Mouse (Mus musculus) intestine, embryonic 16.5 days (tissue): ENCODE measurements around the gene Rab20. TPM values are rescaled to one million over a fixed set of nuclear protein-coding genes. Genes with fewer than 3 reads are reported as not detected.

ENCODE experiments used
- ATAC-seq: fragments of 200-750 bp; cut with Nextera tagmentation; 2 replicates; pipeline ENCODE4 v1.8.0; 2017; ENCODE audit warnings: moderate TSS enrichment, moderate library complexity
- H3K27ac ChIP-seq: fragments of 300-500 bp; sonication (generic); 2 replicates; pipeline ENCODE4 v1.5.1; 2014; ENCODE audit warnings: mild to moderate bottlenecking, low read length
- H3K27me3 ChIP-seq: fragments of 300-500 bp; sonication (generic); replicated peaks from 2 replicates; pipeline ENCODE4 v1.6.1; 2014; ENCODE audit warnings: low read length, control low read depth, mixed read lengths; ENCODE audit not compliant: control insufficient read depth, insufficient read depth
- H3K36me3 ChIP-seq: fragments of 300-500 bp; sonication (generic); 2 replicates; pipeline ENCODE4 v1.6.1; 2014; ENCODE audit warnings: low read length, control low read depth; ENCODE audit not compliant: control insufficient read depth, insufficient read depth
- H3K4me1 ChIP-seq: fragments of 300-500 bp; sonication (generic); 2 replicates; pipeline ENCODE4 v1.6.1; 2014; ENCODE audit warnings: low read length, control low read depth, mixed read lengths; ENCODE audit not compliant: control insufficient read depth, insufficient read depth
- H3K4me2 ChIP-seq: fragments of 300-500 bp; sonication (generic); 2 replicates; pipeline ENCODE4 v1.6.1; 2014; ENCODE audit warnings: low read depth, low read length, control low read depth
- H3K4me3 ChIP-seq: fragments of 300-500 bp; sonication (generic); 2 replicates; pipeline ENCODE4 v1.5.1; 2014; ENCODE audit warnings: mild to moderate bottlenecking, low read length
- H3K9ac ChIP-seq: fragments of 300-500 bp; sonication (generic); 2 replicates; pipeline ENCODE4 v1.6.1; 2014; ENCODE audit warnings: low read depth, low read length
- H3K9me3 ChIP-seq: fragments of 300-500 bp; sonication (generic); 2 replicates; pipeline ENCODE4 v1.6.1; 2016; ENCODE audit warnings: low read length, control low read depth; ENCODE audit not compliant: control insufficient read depth
- WGBS: fragments of 180-500 bp; shearing (Covaris S2); extraction: QIAGEN DNeasy Blood & Tissue Kit; methylation state at CpG from one replicate; pipeline ENCODE4 v1.1.7; 2014; 5-methylcytosine and 5-hydroxymethylcytosine counted together
- polyA plus RNA-seq: library from polyadenylated mRNA; unstranded; fragments of >200 nt; fragmentation: Nextera tagmentation; extraction: Ambion mirVana; gene quantifications from 2 replicates; pipeline ENCODE4 v1.2.1, GENCODE M21; 2015

The Rab20 gene
- polyA plus RNA-seq, 1 experiment from 2014 or later = 25.5 TPM

DNA sequence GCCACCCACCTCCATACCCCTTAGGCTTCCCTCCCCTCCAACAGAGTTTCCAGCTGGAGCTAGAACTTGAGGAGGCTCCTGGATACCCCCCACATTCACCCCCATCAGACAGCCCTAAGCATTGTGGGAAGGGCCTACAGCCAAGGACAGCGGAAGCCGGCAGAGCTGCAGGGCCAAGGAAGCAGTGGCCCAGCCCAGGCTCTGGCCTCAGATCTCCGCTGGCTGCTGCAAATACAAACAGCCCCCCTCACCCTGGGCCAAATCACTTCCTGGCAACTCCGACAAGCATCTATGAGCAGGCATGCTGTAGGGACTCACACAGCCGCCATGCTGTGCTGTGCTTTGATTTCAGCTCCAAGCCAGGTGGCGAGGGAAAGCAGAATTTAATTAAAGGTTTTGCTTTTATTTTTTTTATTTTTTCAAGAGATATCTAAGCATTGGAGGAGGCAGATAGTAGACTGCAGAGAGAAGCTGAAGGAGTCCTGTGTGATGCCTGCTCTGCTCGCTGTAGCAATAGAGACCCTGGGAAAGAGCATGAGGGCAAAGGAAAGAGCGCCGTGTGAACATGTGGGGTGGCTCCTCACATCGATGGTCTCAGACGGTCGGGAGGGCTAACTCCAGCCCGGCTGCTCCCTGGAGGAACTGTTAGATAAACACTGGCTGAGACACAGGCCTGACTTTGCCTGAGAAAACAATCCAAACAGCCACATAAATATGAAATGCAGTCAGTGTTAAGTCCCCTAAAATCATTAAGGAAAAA is 72.6 kb downstream of the Rab20 start:
- H3K27ac ChIP-seq = peak overlapping the region; percentile 60
- no peak overlapping the region for H3K4me2 ChIP-seq
- no peaks in the 10 kb centered on the region for H3K9me3 ChIP-seq
- ATAC-seq = peak; percentile 75
- no peak overlapping the region for H3K9ac ChIP-seq
- peaks cover 9% of the 10 kb centered on the region; the same call in 1 of the 2 replicates for H3K36me3 ChIP-seq
- no peaks in the 10 kb centered on the region for H3K27me3 ChIP-seq
- 41% methylated on average over 13 of the region's 13 CpGs for WGBS
- H3K4me1 ChIP-seq = peaks cover 16% of the 10 kb centered on the region
- H3K4me3 ChIP-seq = no peak overlapping the region

DNA sequence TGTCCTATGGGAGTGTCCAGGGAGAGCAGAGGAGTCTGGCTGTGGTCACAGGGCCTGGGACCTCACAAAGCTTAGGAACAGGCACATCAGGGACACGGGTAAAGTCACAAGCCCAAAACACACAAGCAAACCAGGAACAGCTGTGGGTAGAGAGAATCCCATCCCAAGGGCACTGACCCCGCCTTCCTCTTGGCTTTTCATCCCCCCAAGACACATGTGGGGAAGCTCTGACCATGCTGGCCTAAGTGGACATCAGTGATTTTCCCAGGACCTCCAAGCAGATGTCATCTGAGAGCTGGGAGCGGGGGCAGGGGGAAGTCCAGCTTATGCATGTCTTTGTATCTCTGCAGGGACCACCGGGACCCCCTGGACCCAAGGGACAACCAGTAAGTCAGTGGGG is 73.9 kb downstream of the Rab20 start:
- H3K4me2 ChIP-seq = no peak overlapping the region
- 86% methylated on average over 4 of the region's 4 CpGs for WGBS
- ATAC-seq = no peak
- H3K4me1 ChIP-seq = peaks cover 25% of the 10 kb centered on the region
- H3K36me3 ChIP-seq = peaks cover 4% of the 10 kb centered on the region; the same call in 1 of the 2 replicates
- no peak overlapping the region for H3K4me3 ChIP-seq
- no peaks in the 10 kb centered on the region for H3K9me3 ChIP-seq
- no peaks in the 10 kb centered on the region for H3K27me3 ChIP-seq
- H3K9ac ChIP-seq = no peak overlapping the region
- H3K27ac ChIP-seq = no peak overlapping the region

DNA sequence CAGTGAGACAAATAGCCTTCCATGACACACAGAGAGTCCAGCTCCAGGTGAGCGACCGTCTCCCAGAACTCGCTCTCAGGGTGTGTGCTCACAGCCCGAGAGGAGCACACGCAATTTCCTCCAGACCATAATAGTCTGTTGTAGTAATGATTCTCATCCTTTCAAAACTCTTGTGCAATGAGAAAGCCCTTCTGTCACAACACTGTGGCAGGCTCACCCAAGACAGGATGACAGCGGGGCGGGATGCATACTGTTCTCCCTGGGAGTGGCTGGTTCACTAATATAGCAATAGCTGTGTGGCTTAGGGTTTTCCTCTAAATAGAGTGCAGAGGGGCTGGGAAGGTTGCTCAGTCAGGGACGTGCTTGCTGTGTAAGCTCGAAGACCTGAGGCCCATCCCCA is 74.7 kb downstream of the Rab20 start:
- H3K36me3 ChIP-seq = peaks cover 4% of the 10 kb centered on the region; the same call in 1 of the 2 replicates
- WGBS = 86% methylated on average over 9 of the region's 9 CpGs
- no peak overlapping the region for H3K4me2 ChIP-seq
- no peak overlapping the region for H3K9ac ChIP-seq
- no peak overlapping the region for H3K4me3 ChIP-seq
- H3K4me1 ChIP-seq = peaks cover 28% of the 10 kb centered on the region
- no peak overlapping the region for H3K27ac ChIP-seq
- no peaks in the 10 kb centered on the region for H3K27me3 ChIP-seq
- H3K9me3 ChIP-seq = no peaks in the 10 kb centered on the region
- ATAC-seq = no peak

Other genes with a start within 250 kb of the Rab20 start
- gene Col4a2, start 165.9 kb downstream of the Rab20 start, polyA plus RNA-seq = 39.1 and 50.2 TPM in 2 replicates
- 136 and 172 TPM in 2 replicates for gene Col4a1, start 165.9 kb downstream of the Rab20 start, polyA plus RNA-seq
- 96.8 and 105 TPM in 2 replicates for gene Naxd, start 18.8 kb upstream of the Rab20 start, polyA plus RNA-seq
- 28.6 and 32.5 TPM in 2 replicates for gene Cars2, start 72.1 kb upstream of the Rab20 start, polyA plus RNA-seq
- gene Ing1, start 76.9 kb upstream of the Rab20 start, polyA plus RNA-seq = 21.5 and 22.0 TPM in 2 replicates
- gene Ankrd10, start 157.0 kb upstream of the Rab20 start, polyA plus RNA-seq = 68.9 and 73.5 TPM in 2 replicates
- not detected in 2 replicates for gene 1700016D06Rik, start 222.4 kb upstream of the Rab20 start, polyA plus RNA-seq
- gene Arhgef7, start 249.0 kb upstream of the Rab20 start, polyA plus RNA-seq = 23.9 and 24.0 TPM in 2 replicates